ENCODE assay signal across 24 mouse cellular contexts in the genomic region with DNA sequence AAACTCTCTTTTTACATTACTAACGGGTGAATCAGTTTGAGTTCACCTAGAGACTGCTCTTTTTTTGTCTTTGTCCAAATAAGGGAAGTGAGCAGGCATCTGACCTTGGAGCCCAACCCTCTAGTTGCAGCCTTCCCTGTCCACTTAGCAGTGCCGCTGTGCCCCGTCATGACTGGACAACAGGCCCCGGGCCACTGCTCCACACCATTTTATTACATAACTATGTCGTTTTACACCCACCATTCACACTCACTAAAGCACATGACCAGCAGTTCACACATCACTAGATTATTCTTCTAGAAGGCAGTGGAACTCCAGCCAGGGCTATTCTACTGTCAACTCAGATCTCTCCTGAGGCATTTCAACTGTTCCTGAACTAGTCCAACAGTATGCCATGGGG. TPM values are rescaled to one million over a fixed set of nuclear protein-coding genes. Genes with fewer than 3 reads are reported as not detected.
A peak's percentile ranks its signal among the peaks of the same experiment; 100 is the strongest.
DNase-seq lines count a peak whose midpoint lies in the region; ATAC-seq lines count a peak whose summit lies in the region.
"Had no signal": no experiment of that assay in that cellular context is flagged by ENCODE, and none has a peak within 500 bp of the region (broad histone marks: within the 10 kb centered on the region; RNA-seq: fewer than 3 reads in every experiment).

No protein-coding gene starts in this region.

- no peak overlapping the region for H3K4me3 ChIP-seq in kidney, embryonic 15.5 days (replicated peaks)
- H3K4me3 ChIP-seq in forebrain, embryonic 15.5 days = no peak overlapping the region
- H3K4me3 ChIP-seq in liver, embryonic 11.5 days (ENCODE audit: low read depth, low read length) = no peak overlapping the region
- H3K4me3 ChIP-seq: heart, embryonic 13.5 days; layer of hippocampus, adult 2 months had no signal

- DNase-seq in adrenal gland, adult (ENCODE audit: inconsistent age in 2 of 2, low spot score in 1 of 2) = peak; percentile 63 to 80
- no peak for DNase-seq in adrenal gland, postnatal 4 days (ENCODE audit: low spot score in 2 of 2)
- peak; percentile 29 to 34 for DNase-seq in kidney, postnatal 36 days
- DNase-seq in adrenal gland, postnatal 25 days = peak; percentile 34
- DNase-seq in liver, embryonic 11.5 days (ENCODE audit: low spot score) = no peak
- DNase-seq: cerebellum, adult 8-10 months; cerebellum, postnatal 25 days; heart, postnatal 10 days; kidney, postnatal 14 days; lung, postnatal 4 days; midbrain, embryonic 14.5 days; retina, postnatal 1 day; right cerebral cortex, postnatal 14 days; thymus, postnatal 14 days had no signal

- no peak overlapping the region for H3K9ac ChIP-seq in kidney, embryonic 15.5 days
- H3K9ac ChIP-seq in forebrain, embryonic 15.5 days (replicated peaks) = no peak overlapping the region
- no peak overlapping the region for H3K9ac ChIP-seq in liver, embryonic 11.5 days (ENCODE audit: low read depth, low read length)
- H3K9ac ChIP-seq: heart, embryonic 13.5 days; hindbrain, embryonic 14.5 days had no signal

- WGBS in kidney, embryonic 15.5 days = 56% methylated on average over 5 of the region's 5 CpGs
- WGBS in forebrain, embryonic 15.5 days = 91% methylated on average over 5 of the region's 5 CpGs
- 82% methylated on average over 5 of the region's 5 CpGs for WGBS in liver, embryonic 11.5 days

- no peak for ATAC-seq in kidney, embryonic 15.5 days (replicated peaks; ENCODE audit: low FRiP score)
- peak; percentile 44; the same call in 1 of the 2 replicates for ATAC-seq in granulocyte monocyte progenitor cell, adult 5-6 weeks (replicated peaks; ENCODE audit: poor library complexity, severe bottlenecking)
- ATAC-seq in forebrain, embryonic 15.5 days (replicated peaks) = no peak
- no peak for ATAC-seq in liver, embryonic 11.5 days (replicated peaks; ENCODE audit: low FRiP score)
- ATAC-seq: forebrain, embryonic 14.5 days; intestine, postnatal 0 days; Patski had no signal

- no peaks in the 10 kb centered on the region for H3K36me3 ChIP-seq in kidney, embryonic 15.5 days
- H3K36me3 ChIP-seq in forebrain, embryonic 15.5 days = no peaks in the 10 kb centered on the region
- H3K36me3 ChIP-seq in liver, embryonic 11.5 days (ENCODE audit: control insufficient read depth, insufficient read depth, low read length) = no peaks in the 10 kb centered on the region
- H3K36me3 ChIP-seq: G1E; heart, embryonic 13.5 days had no signal

- peaks cover 26% of the 10 kb centered on the region for H3K4me1 ChIP-seq in kidney, embryonic 15.5 days
- H3K4me1 ChIP-seq in forebrain, embryonic 15.5 days = peaks cover 3% of the 10 kb centered on the region; the same call in 1 of the 2 replicates
- peaks cover 5% of the 10 kb centered on the region; the same call in 1 of the 2 replicates for H3K4me1 ChIP-seq in liver, embryonic 11.5 days (replicated peaks; ENCODE audit: control insufficient read depth, insufficient read depth, low read length)

- H3K9me3 ChIP-seq in kidney, embryonic 15.5 days (replicated peaks) = no peaks in the 10 kb centered on the region
- no peaks in the 10 kb centered on the region for H3K9me3 ChIP-seq in forebrain, embryonic 15.5 days
- H3K9me3 ChIP-seq in liver, embryonic 11.5 days (ENCODE audit: control insufficient read depth, low read length) = no peaks in the 10 kb centered on the region
- H3K9me3 ChIP-seq: G1E; heart, embryonic 13.5 days had no signal

- H3K27ac ChIP-seq in kidney, embryonic 15.5 days = no peak overlapping the region
- no peak overlapping the region for H3K27ac ChIP-seq in forebrain, embryonic 15.5 days (replicated peaks)
- H3K27ac ChIP-seq in liver, embryonic 11.5 days (ENCODE audit: low read depth, low read length) = no peak overlapping the region
- H3K27ac ChIP-seq: heart, embryonic 13.5 days; hindbrain, embryonic 14.5 days; layer of hippocampus, adult 2 months had no signal

- no peak overlapping the region for H3K4me2 ChIP-seq in kidney, embryonic 15.5 days
- no peak overlapping the region for H3K4me2 ChIP-seq in forebrain, embryonic 15.5 days (replicated peaks)
- H3K4me2 ChIP-seq in liver, embryonic 11.5 days = no peak overlapping the region
- H3K4me2 ChIP-seq: heart, embryonic 13.5 days; hindbrain, embryonic 14.5 days had no signal

- H3K27me3 ChIP-seq in kidney, embryonic 15.5 days = no peaks in the 10 kb centered on the region
- no peaks in the 10 kb centered on the region for H3K27me3 ChIP-seq in forebrain, embryonic 15.5 days
- no peaks in the 10 kb centered on the region for H3K27me3 ChIP-seq in liver, embryonic 11.5 days (replicated peaks; ENCODE audit: control insufficient read depth, insufficient read depth, low read length)
- H3K27me3 ChIP-seq: heart, embryonic 13.5 days; Patski had no signal

RNA-seq across cellular contexts. Expression of a gene that starts 33.8 kb away (rescaled TPM):
- 10 to 100 TPM; 24.7 to 28.4 TPM for total RNA-seq in adrenal gland, postnatal 4 days (2021)
- 14.0 and 15.4 TPM in 2 replicates for polyA plus RNA-seq in kidney, embryonic 15.5 days (2015; fragmentation: Nextera tagmentation; extraction: Ambion mirVana)
- total RNA-seq in adrenal gland, postnatal 25 days (2021) = 18.8 and 24.7 TPM in 2 replicates
- total RNA-seq in granulocyte monocyte progenitor cell, adult 5-6 weeks (2014; fragmentation: Nextera tagmentation) = 2.0 and 5.9 TPM in 2 replicates
- 3.4 and 4.6 TPM in 2 replicates for total RNA-seq in granulocyte monocyte progenitor cell, adult 5-6 weeks (2017)
- polyA plus RNA-seq in forebrain, embryonic 15.5 days (2015; fragmentation: Nextera tagmentation; extraction: Ambion mirVana) = 28.4 and 29.7 TPM in 2 replicates
- 8.6 and 9.2 TPM in 2 replicates for polyA plus RNA-seq in liver, embryonic 11.5 days (2014; fragmentation: Nextera tagmentation; extraction: Ambion mirVana)

Comparison
In these comparisons a context has a peak if more than half of its experiments do, and no peak if none do; other contexts are left out.
1. DNase-seq: peak in adrenal gland, adult (2 of 2), kidney, postnatal 36 days (2 of 2) and adrenal gland, postnatal 25 days (single experiment); none in adrenal gland, postnatal 4 days (0 of 2) and liver, embryonic 11.5 days (single experiment).